Mouse (Mus musculus) ES-E14 (cell line): ENCODE measurements around the gene Nhlh2. TPM values are rescaled to one million over a fixed set of nuclear protein-coding genes. Genes with fewer than 3 reads are reported as not detected.

Experiments
- DNase-seq: peaks from one replicate; pipeline ENCODE4 v3.0.0-alpha.2; 2013; ENCODE audit warnings: low read depth, low spot score
- H3K27ac ChIP-seq: 2 replicates; pipeline ENCODE4 v1.5.1; 2012; ENCODE audit warnings: low read depth, mild to moderate bottlenecking, low read length, moderate library complexity, mixed read lengths; ENCODE audit not compliant: poor library complexity, insufficient read depth, severe bottlenecking
- H3K36me3 ChIP-seq: 2 replicates; pipeline ENCODE4 v1.6.1; 2012; ENCODE audit warnings: mild to moderate bottlenecking, low read length, moderate library complexity, mixed read lengths; ENCODE audit not compliant: control insufficient read depth, poor library complexity, insufficient read depth, severe bottlenecking
- H3K4me1 ChIP-seq, 2 experiments: fragments of 150-350 bp in 1 of 2; sonication (generic) in 1 of 2; 2 replicates each; pipeline ENCODE4 v1.6.1; 2012; ENCODE audit warnings: low read length in 2 of 2, mild to moderate bottlenecking in 1 of 2, mixed read lengths in 1 of 2; ENCODE audit not compliant: control insufficient read depth in 2 of 2, insufficient read depth in 2 of 2, poor library complexity in 1 of 2
- H3K4me3 ChIP-seq, 2 experiments: fragments of 150-350 bp in 1 of 2; sonication (generic) in 1 of 2; 2 replicates each; pipeline ENCODE4 v1.5.1; 2012; ENCODE audit warnings: low read length in 2 of 2, low read depth in 1 of 2, mild to moderate bottlenecking in 1 of 2, mixed read lengths in 1 of 2; ENCODE audit not compliant: insufficient read depth in 1 of 2, poor library complexity in 1 of 2, severe bottlenecking in 1 of 2
- H3K9ac ChIP-seq: 2 replicates; pipeline ENCODE4 v1.6.1; 2012; ENCODE audit warnings: low read depth, mild to moderate bottlenecking, low read length, mixed read lengths; ENCODE audit not compliant: poor library complexity, insufficient read depth, severe bottlenecking
- H3K9me3 ChIP-seq: fragments of 150-350 bp; sonication (generic); 2 replicates; pipeline ENCODE4 v1.6.1; 2012; ENCODE audit warnings: low read depth, mild to moderate bottlenecking, low read length; ENCODE audit not compliant: control insufficient read depth, insufficient read depth
- CHD2 ChIP-seq: IDR thresholded peaks from 2 replicates; pipeline ENCODE4 v1.6.1; 2014; ENCODE audit warnings: mild to moderate bottlenecking, low read depth, low read length, inconsistent platforms
- HCFC1 ChIP-seq: IDR thresholded peaks from 2 replicates; pipeline ENCODE4 v1.6.1; 2012; ENCODE audit warnings: low read length, inconsistent platforms, borderline replicate concordance; ENCODE audit not compliant: insufficient read depth
- MAFK ChIP-seq: IDR thresholded peaks from 2 replicates; pipeline ENCODE4 v1.6.1; 2014; ENCODE audit warnings: mild to moderate bottlenecking, low read depth, low read length, inconsistent platforms; ENCODE audit not compliant: insufficient read depth
- ZC3H11A ChIP-seq: IDR thresholded peaks from 2 replicates; pipeline ENCODE4 v1.6.1; 2012; ENCODE audit warnings: low read depth, mild to moderate bottlenecking, inconsistent platforms, low read length, borderline replicate concordance
- ZNF384 ChIP-seq: IDR thresholded peaks from 2 replicates; pipeline ENCODE4 v1.6.1; 2012; ENCODE audit warnings: low read depth, low read length, inconsistent platforms
- in situ Hi-C, 2 experiments: fragments of 600-800 bp; cut with MboI; formaldehyde crosslinking; loops; one replicate each; pipeline ENCODE4 v1.15.1; 2025; ENCODE audit warnings: low sequenced_read_pairs in 2 of 2, inconsistent platforms in 1 of 2; ENCODE audit not compliant: unreplicated experiment in 2 of 2
- total RNA-seq: library from RNA; depleted of rRNA; stranded (reverse); fragments of 300-350 nt; gene quantifications from 2 replicates; pipeline ENCODE4 v1.2.3, GENCODE M21; 2012

The Nhlh2 gene
- total RNA-seq, 1 experiment: not detected

GRCm38 (mm10) chr3:102011318-102012075 is 1.6 kb downstream of the Nhlh2 start:
- TF ChIP-seq HCFC1: no peak
- TF ChIP-seq MAFK: no peak
- no peak for TF ChIP-seq ZNF384
- no peak for TF ChIP-seq ZC3H11A
- TF ChIP-seq CHD2: no peak
- DNase-seq: no peak
- Histone ChIP-seq H3K9me3 (no peaks in the 10 kb centered on the region), H3K4me3 (peak overlapping the region; percentile 33 to 41; a peak in 3 of 4 replicates), H3K27ac (no peak overlapping the region), H3K4me1 (no peaks in the 10 kb centered on the region), H3K36me3 (no peaks in the 10 kb centered on the region), H3K9ac (no peak overlapping the region; the same call in 1 of the 2 replicates)
- in situ Hi-C loops: no loop called here

- Histone ChIP-seq H3K9me3 (no peaks in the 10 kb centered on the region), H3K4me1 (no peaks in the 10 kb centered on the region), H3K27ac (no peak overlapping the region), H3K36me3 (no peaks in the 10 kb centered on the region), H3K9ac (no peak overlapping the region), H3K4me3 (peak overlapping the region; percentile 44 to 52; a peak in 3 of 4 replicates)
- no peak for TF ChIP-seq ZNF384
- no peak for TF ChIP-seq CHD2
- TF ChIP-seq ZC3H11A: no peak
- no peak for TF ChIP-seq MAFK
- no peak for TF ChIP-seq HCFC1
- in situ Hi-C loops: no loop called here
- DNase-seq: no peak
Measured at GRCm38 (mm10) chr3:102012076-102012610, 2.3 kb downstream of the Nhlh2 start.

GRCm38 (mm10) chr3:102012611-102013211 is 2.8 kb downstream of the Nhlh2 start:
- DNase-seq: no peak
- H3K27ac ChIP-seq: no peak overlapping the region

GRCm38 (mm10) chr3:102020604-102021003 is 10.7 kb downstream of the Nhlh2 start:
- Histone ChIP-seq H3K36me3 (no peaks in the 10 kb centered on the region), H3K27ac (no peak overlapping the region), H3K4me3 (no peak overlapping the region), H3K9me3 (no peaks in the 10 kb centered on the region), H3K4me1 (peaks cover 0 to 15% of the 10 kb centered on the region in 2 experiments; a peak in 2 of 4 replicates), H3K9ac (no peak overlapping the region)
- no peak for DNase-seq
- TF ChIP-seq CHD2: no peak
- no peak for TF ChIP-seq HCFC1
- no peak for TF ChIP-seq ZNF384
- TF ChIP-seq MAFK: no peak
- no peak for TF ChIP-seq ZC3H11A
- in situ Hi-C loops: no loop called here

More at GRCm38 (mm10) chr3:102012611-102013211, 2.8 kb downstream of the Nhlh2 start:
- TF ChIP-seq ZC3H11A: no peak
- Histone ChIP-seq H3K4me3 (peak overlapping the region; percentile 44 to 52), H3K36me3 (no peaks in the 10 kb centered on the region), H3K4me1 (peaks cover 0 to under 1% of the 10 kb centered on the region in 2 experiments; a peak in 1 of 4 replicates), H3K9ac (no peak overlapping the region), H3K9me3 (no peaks in the 10 kb centered on the region)
- in situ Hi-C loops: no loop called here
